Mouse (Mus musculus): Measurements from ENCODE around the gene Btbd11.

- no peak for TF ChIP-seq CTCF (IDR thresholded peaks at IDR 0.05; ENCODE audit: low read depth, low read length)
- no peak for TF ChIP-seq POLR2A (IDR thresholded peaks at IDR 0.05; ENCODE audit: borderline replicate concordance, low read depth, low read length)
Measured at GRCm38 (mm10) chr10:85598603-85599542, 212.3 kb downstream of the Btbd11 start.
